Mouse (Mus musculus) heart, adult 2 months (tissue): Measurements from ENCODE around the gene Sp1. TPM values are rescaled to one million over a fixed set of nuclear protein-coding genes. Genes with fewer than 3 reads are reported as not detected.

ENCODE experiments used
- DNase-seq, 2 experiments: peaks; one replicate each; pipeline ENCODE4 v3.0.0; 2021
- H3K27ac ChIP-seq: fragments of 200-600 bp; 2 replicates; pipeline ENCODE4 v1.8.1; 2022
- H3K27me3 ChIP-seq: fragments of 200-500 bp; 2 replicates; pipeline ENCODE4 v1.6.1; 2012; ENCODE audit warnings: mild to moderate bottlenecking, low read length, inconsistent platforms, mixed read lengths; ENCODE audit not compliant: control insufficient read depth, insufficient read depth
- H3K36me3 ChIP-seq: fragments of 200-500 bp; 2 replicates; pipeline ENCODE4 v1.6.1; 2012; ENCODE audit warnings: low read length, inconsistent platforms; ENCODE audit not compliant: control insufficient read depth, insufficient read depth
- H3K4me1 ChIP-seq: fragments of 200-500 bp; 2 replicates; pipeline ENCODE4 v1.6.1; 2011; ENCODE audit warnings: low read length; ENCODE audit not compliant: control insufficient read depth, insufficient read depth
- H3K4me3 ChIP-seq: fragments of 200-600 bp; 2 replicates; pipeline ENCODE4 v1.8.1; 2022
- H3K79me2 ChIP-seq: fragments of 200-500 bp; replicated peaks from 2 replicates; pipeline ENCODE4 v1.6.1; 2012; ENCODE audit warnings: mild to moderate bottlenecking, inconsistent platforms, low read length, moderate library complexity, mixed read lengths; ENCODE audit not compliant: control insufficient read depth, insufficient read depth
- H3K9ac ChIP-seq: fragments of 200-500 bp; 2 replicates; pipeline ENCODE4 v1.6.1; 2012; ENCODE audit warnings: low read depth, mild to moderate bottlenecking, control low read depth, inconsistent platforms, low read length, mixed read lengths
- CTCF ChIP-seq: fragments of 200-600 bp; IDR thresholded peaks from 2 replicates; pipeline ENCODE4 v1.8.1; 2022; ENCODE audit warnings: antibody characterized with exemption, mild to moderate bottlenecking, moderate library complexity
- EP300 ChIP-seq: fragments of 200-500 bp; IDR thresholded peaks from 2 replicates; pipeline ENCODE4 v1.6.1; 2011; ENCODE audit warnings: low read depth, low read length, control low read depth; ENCODE audit not compliant: insufficient read depth
- POLR2A ChIP-seq: fragments of 200-500 bp; IDR thresholded peaks from 2 replicates; pipeline ENCODE4 v1.6.1; 2011; ENCODE audit warnings: mild to moderate bottlenecking, low read depth, low read length, control low read depth; ENCODE audit not compliant: insufficient read depth
- WGBS: fragments of 180-500 bp; shearing (Covaris S2); methylation state at CpG from one replicate; pipeline ENCODE4 v1.1.7; 2018; 5-methylcytosine and 5-hydroxymethylcytosine counted together
- intact Hi-C: fragments of 180-260 bp; cut with DNase I; formaldehyde crosslinking; loops from one replicate; pipeline ENCODE4 v1.15.1; 2025
- polyA plus RNA-seq: library from polyadenylated mRNA; depleted of rRNA; stranded (reverse); fragments of >200 nt; gene quantifications from 2 replicates; pipeline ENCODE4 v1.2.3, GENCODE M21; 2012
- total RNA-seq, 2 experiments: library from RNA; stranded (reverse); gene quantifications; 2 replicates each; pipeline ENCODE4 v1.2.3; 2021

The Sp1 gene
- total and polyA plus RNA-seq, 3 experiments = 9.6 to 41.5 (median 36.5) TPM

GRCm38 (mm10) chr15:102406912-102407580, 1.1 kb downstream of the Sp1 start:
- Histone ChIP-seq H3K79me2 (no peaks in the 10 kb centered on the region), H3K9ac (peak overlapping the region; percentile 74), H3K4me3 (peak overlapping the region; percentile 62), H3K27ac (peak overlapping the region; percentile 94), H3K4me1 (peaks cover 14% of the 10 kb centered on the region), H3K27me3 (no peaks in the 10 kb centered on the region), H3K36me3 (peaks cover 36% of the 10 kb centered on the region)
- TF ChIP-seq POLR2A (no peak), CTCF (no peak), EP300 (0 out of 2 replicates have a peak, but pooled peaks have one; percentile 18)
- 3% methylated on average over 3 of the region's 3 CpGs for WGBS
- intact Hi-C loops = loop anchor here (5.0 to 10.0 kb wide), 2 partner anchors 110 to 302 kb away; partner anchors contain the start of genes Map3k12, Tarbp2 and Tns2
- DNase-seq = no peak

GRCm38 (mm10) chr15:102407681-102408557, 2.0 kb downstream of the Sp1 start:
- intact Hi-C loops = loop anchor here (5.0 to 10.0 kb wide), 2 partner anchors 109 to 303 kb away; partner anchors contain the start of genes Map3k12, Tarbp2 and Tns2
- Histone ChIP-seq H3K79me2 (no peaks in the 10 kb centered on the region), H3K4me1 (peaks cover 14% of the 10 kb centered on the region), H3K36me3 (peaks cover 41% of the 10 kb centered on the region), H3K27me3 (no peaks in the 10 kb centered on the region), H3K4me3 (no peak overlapping the region), H3K9ac (no peak overlapping the region), H3K27ac (no peak overlapping the region)
- 91% methylated on average over 10 of the region's 10 CpGs for WGBS
- no peak for DNase-seq
- TF ChIP-seq CTCF (peak; percentile 46), EP300 (no peak)

- intact Hi-C loops = loop anchor here (5.0 to 10.0 kb wide), 2 partner anchors 109 to 304 kb away; partner anchors contain the start of genes Map3k12, Tarbp2 and Tns2
- WGBS = 50% methylated on average over 2 of the region's 2 CpGs
- DNase-seq = no peak
- no peak overlapping the region for H3K9ac ChIP-seq
- TF ChIP-seq POLR2A = no peak
- no peak for TF ChIP-seq CTCF
- TF ChIP-seq EP300 = no peak
- H3K4me3 ChIP-seq = no peak overlapping the region
- peaks cover 14% of the 10 kb centered on the region for H3K4me1 ChIP-seq
- peaks cover 41% of the 10 kb centered on the region for H3K36me3 ChIP-seq
- 0 out of 2 replicates have a peak, but pooled peaks cover 2% of the 10 kb centered on the region for H3K79me2 ChIP-seq
- no peak overlapping the region for H3K27ac ChIP-seq
- no peaks in the 10 kb centered on the region for H3K27me3 ChIP-seq
These were observed 2.7 kb downstream of the Sp1 start for GRCm38 (mm10) chr15:102408558-102409130.

GRCm38 (mm10) chr15:102409286-102409685, 3.3 kb downstream of the Sp1 start:
- no peak for TF ChIP-seq CTCF
- no peak for TF ChIP-seq POLR2A
- TF ChIP-seq EP300 = no peak
- Histone ChIP-seq H3K79me2 (0 out of 2 replicates have a peak, but pooled peaks cover 2% of the 10 kb centered on the region), H3K4me1 (peaks cover 14% of the 10 kb centered on the region), H3K27ac (no peak overlapping the region), H3K27me3 (no peaks in the 10 kb centered on the region), H3K9ac (no peak overlapping the region), H3K36me3 (peaks cover 46% of the 10 kb centered on the region), H3K4me3 (no peak overlapping the region)
- DNase-seq = peak in 1 of 2 experiments; percentile 17
- WGBS = 82% methylated on average over 3 of the region's 3 CpGs
- intact Hi-C loops = loop anchor here (5.0 to 10.0 kb wide), 2 partner anchors 108 to 304 kb away; partner anchors contain the start of genes Map3k12, Tarbp2 and Tns2

- no peak overlapping the region for H3K27ac ChIP-seq
- peaks cover 49% of the 10 kb centered on the region for H3K36me3 ChIP-seq
- TF ChIP-seq EP300 (no peak), POLR2A (no peak), CTCF (no peak)
- H3K4me3 ChIP-seq = no peak overlapping the region; the same call in 1 of the 2 replicates
- H3K27me3 ChIP-seq = no peaks in the 10 kb centered on the region
- 0 out of 2 replicates have a peak, but pooled peaks cover 2% of the 10 kb centered on the region for H3K79me2 ChIP-seq
- H3K4me1 ChIP-seq = peaks cover 12% of the 10 kb centered on the region
- no peak for DNase-seq
- intact Hi-C loops = no loop called here
- 97% methylated on average over 1 of the region's 1 CpGs for WGBS
- H3K9ac ChIP-seq = no peak overlapping the region
These were observed 5.1 kb downstream of the Sp1 start for GRCm38 (mm10) chr15:102411077-102411476.
